Mouse (Mus musculus) embryonic facial prominence, embryonic 14.5 days (tissue): ENCODE results near the gene Lfng. TPM values are rescaled to one million over a fixed set of nuclear protein-coding genes. Genes with fewer than 3 reads are reported as not detected.
A peak's percentile ranks its signal among the peaks of the same experiment; 100 is the strongest.

Experiments
- ATAC-seq: fragments of 200-750 bp; cut with Nextera tagmentation; 2 replicates; pipeline ENCODE4 v1.8.0; 2017; ENCODE audit warnings: low read depth, moderate number of reproducible peaks, moderate TSS enrichment
- DNase-seq: peaks from one replicate; pipeline ENCODE4 v3.0.0-alpha.2; 2015; ENCODE audit warnings: low spot score
- H3K27ac ChIP-seq: fragments of 300-500 bp; sonication (generic); replicated peaks from 2 replicates; pipeline ENCODE4 v1.5.1; 2014; ENCODE audit warnings: low read depth, mild to moderate bottlenecking, low read length, moderate library complexity
- H3K27me3 ChIP-seq: fragments of 300-500 bp; sonication (generic); replicated peaks from 2 replicates; pipeline ENCODE4 v1.6.1; 2014; ENCODE audit warnings: low read length; ENCODE audit not compliant: control insufficient read depth, insufficient read depth
- H3K36me3 ChIP-seq: fragments of 300-500 bp; sonication (generic); 2 replicates; pipeline ENCODE4 v1.6.1; 2014; ENCODE audit warnings: low read length, mixed read lengths; ENCODE audit not compliant: control insufficient read depth, insufficient read depth
- H3K4me1 ChIP-seq: fragments of 300-500 bp; sonication (generic); 2 replicates; pipeline ENCODE4 v1.6.1; 2014; ENCODE audit warnings: antibody characterized with exemption, low read length; ENCODE audit not compliant: control insufficient read depth, insufficient read depth
- H3K4me2 ChIP-seq: fragments of 300-500 bp; sonication (generic); 2 replicates; pipeline ENCODE4 v1.6.1; 2014; ENCODE audit warnings: low read depth, mild to moderate bottlenecking, low read length, moderate library complexity, mixed read lengths
- H3K4me3 ChIP-seq: fragments of 300-500 bp; sonication (generic); 2 replicates; pipeline ENCODE4 v1.5.1; 2014; ENCODE audit warnings: low read depth, mild to moderate bottlenecking, low read length
- H3K9ac ChIP-seq: fragments of 300-500 bp; sonication (generic); 2 replicates; pipeline ENCODE4 v1.6.1; 2014; ENCODE audit warnings: low read depth, mild to moderate bottlenecking, low read length, moderate library complexity, mixed read lengths
- H3K9me3 ChIP-seq: fragments of 300-500 bp; sonication (generic); 2 replicates; pipeline ENCODE4 v1.6.1; 2016; ENCODE audit warnings: low read length; ENCODE audit not compliant: control insufficient read depth
- WGBS: fragments of 180-500 bp; shearing (Covaris S2); extraction: QIAGEN DNeasy Blood & Tissue Kit; methylation state at CpG from one replicate; pipeline ENCODE4 v1.1.7; 2014; 5-methylcytosine and 5-hydroxymethylcytosine counted together
- polyA plus RNA-seq: library from polyadenylated mRNA; unstranded; fragments of >200 nt; fragmentation: Nextera tagmentation; extraction: Ambion mirVana; gene quantifications from 2 replicates; pipeline ENCODE4 v1.2.1, GENCODE M21; 2014

Gene Lfng
- polyA plus RNA-seq, 1 experiment from 2014 or later: 27.9 TPM

GRCm38 (mm10) chr5:140609511-140610272 is 2.6 kb downstream of the Lfng start:
- 7% methylated on average over 11 of the region's 13 CpGs for WGBS
- H3K4me1 ChIP-seq: peaks cover 47% of the 10 kb centered on the region

GRCm38 (mm10) chr5:140610273-140611011 is 3.3 kb downstream of the Lfng start:
- H3K27me3 ChIP-seq: peaks cover 38% of the 10 kb centered on the region
- DNase-seq (peak; percentile 86), ATAC-seq (peak; percentile 51)
- H3K4me1 ChIP-seq: peaks cover 43% of the 10 kb centered on the region
- H3K9ac ChIP-seq: peak overlapping the region; percentile 73
- 7% methylated on average over 9 of the region's 30 CpGs for WGBS
- H3K36me3 ChIP-seq: peaks cover 21% of the 10 kb centered on the region
- no peaks in the 10 kb centered on the region for H3K9me3 ChIP-seq
- peak overlapping the region; percentile 79 for H3K4me2 ChIP-seq
- H3K4me3 ChIP-seq: peak overlapping the region; percentile 64
- peak overlapping the region; percentile 88 for H3K27ac ChIP-seq

More at GRCm38 (mm10) chr5:140609511-140610272, 2.6 kb downstream of the Lfng start:
- DNase-seq (peak; percentile 59), ATAC-seq (no peak)
- peaks cover 21% of the 10 kb centered on the region for H3K36me3 ChIP-seq
- H3K4me3 ChIP-seq: peak overlapping the region; percentile 64
- H3K27me3 ChIP-seq: peaks cover 42% of the 10 kb centered on the region
- peak overlapping the region; percentile 79 for H3K4me2 ChIP-seq
- no peaks in the 10 kb centered on the region for H3K9me3 ChIP-seq
- peak overlapping the region; percentile 88 for H3K27ac ChIP-seq
- H3K9ac ChIP-seq: peak overlapping the region; percentile 73

- peaks cover 21% of the 10 kb centered on the region for H3K36me3 ChIP-seq
Measured at GRCm38 (mm10) chr5:140611021-140611583, 4.0 kb downstream of the Lfng start.

GRCm38 (mm10) chr5:140611611-140612185 is 4.6 kb downstream of the Lfng start:
- H3K4me3 ChIP-seq: peak overlapping the region; percentile 64
- peaks cover 29% of the 10 kb centered on the region for H3K27me3 ChIP-seq
- H3K27ac ChIP-seq: peak overlapping the region; percentile 88
- peak; percentile 66 for DNase-seq
- H3K9ac ChIP-seq: peak overlapping the region; percentile 73
- peak overlapping the region; percentile 79 for H3K4me2 ChIP-seq
- peaks cover 34% of the 10 kb centered on the region for H3K4me1 ChIP-seq
- peak; percentile 22; the same call in 1 of the 2 replicates for ATAC-seq
- peaks cover 21% of the 10 kb centered on the region for H3K36me3 ChIP-seq
- H3K9me3 ChIP-seq: no peaks in the 10 kb centered on the region
- WGBS: 12% methylated on average over 13 of the region's 15 CpGs

More at GRCm38 (mm10) chr5:140611021-140611583, 4.0 kb downstream of the Lfng start:
- H3K27ac ChIP-seq: peak overlapping the region; percentile 88
- no peaks in the 10 kb centered on the region for H3K9me3 ChIP-seq
- H3K4me1 ChIP-seq: peaks cover 40% of the 10 kb centered on the region
- 6% methylated on average over 14 of the region's 21 CpGs for WGBS
- DNase-seq (peak; percentile 91), ATAC-seq (peak; percentile 63)
- H3K27me3 ChIP-seq: peaks cover 35% of the 10 kb centered on the region
- peak overlapping the region; percentile 79 for H3K4me2 ChIP-seq
- H3K4me3 ChIP-seq: peak overlapping the region; percentile 64
- peak overlapping the region; percentile 73 for H3K9ac ChIP-seq

- Histone ChIP-seq H3K4me2 (peak overlapping the region; percentile 79), H3K4me1 (peaks cover 30% of the 10 kb centered on the region), H3K9me3 (no peaks in the 10 kb centered on the region), H3K9ac (peak overlapping the region; percentile 42; the same call in 1 of the 2 replicates), H3K27me3 (peaks cover 25% of the 10 kb centered on the region), H3K36me3 (peaks cover 21% of the 10 kb centered on the region), H3K27ac (0 out of 2 replicates have a peak overlapping the region, but pooled peaks have one; percentile 88), H3K4me3 (peak overlapping the region; percentile 64)
- 50% methylated on average over 16 of the region's 18 CpGs for WGBS
- DNase-seq (no peak), ATAC-seq (no peak)
Measured at GRCm38 (mm10) chr5:140612191-140612590, 5.1 kb downstream of the Lfng start.

GRCm38 (mm10) chr5:140614141-140614540 is 7.0 kb downstream of the Lfng start:
- ATAC-seq: no peak
- Histone ChIP-seq H3K4me2 (no peak overlapping the region), H3K36me3 (peaks cover 21% of the 10 kb centered on the region), H3K4me1 (peaks cover 24% of the 10 kb centered on the region), H3K9ac (no peak overlapping the region), H3K27me3 (peaks cover 18% of the 10 kb centered on the region), H3K27ac (no peak overlapping the region), H3K9me3 (no peaks in the 10 kb centered on the region), H3K4me3 (no peak overlapping the region)
- WGBS: 91% methylated on average over 10 of the region's 10 CpGs
- no peak for DNase-seq

GRCm38 (mm10) chr5:140614837-140615236 is 7.7 kb downstream of the Lfng start:
- 91% methylated on average over 4 of the region's 4 CpGs for WGBS
- no peak for ATAC-seq
- Histone ChIP-seq H3K36me3 (peaks cover 21% of the 10 kb centered on the region), H3K9me3 (no peaks in the 10 kb centered on the region), H3K4me1 (peaks cover 17% of the 10 kb centered on the region), H3K9ac (no peak overlapping the region), H3K27me3 (peaks cover 11% of the 10 kb centered on the region), H3K4me3 (no peak overlapping the region), H3K27ac (no peak overlapping the region), H3K4me2 (no peak overlapping the region)
- DNase-seq: no peak
